Mouse (Mus musculus): ENCODE results near the gene Wars. TPM values are rescaled to one million over a fixed set of nuclear protein-coding genes. Genes with fewer than 3 reads are reported as not detected.

Wars gene
- polyA plus RNA-seq, 1 experiment from 2014 or later: 148 TPM

DNA sequence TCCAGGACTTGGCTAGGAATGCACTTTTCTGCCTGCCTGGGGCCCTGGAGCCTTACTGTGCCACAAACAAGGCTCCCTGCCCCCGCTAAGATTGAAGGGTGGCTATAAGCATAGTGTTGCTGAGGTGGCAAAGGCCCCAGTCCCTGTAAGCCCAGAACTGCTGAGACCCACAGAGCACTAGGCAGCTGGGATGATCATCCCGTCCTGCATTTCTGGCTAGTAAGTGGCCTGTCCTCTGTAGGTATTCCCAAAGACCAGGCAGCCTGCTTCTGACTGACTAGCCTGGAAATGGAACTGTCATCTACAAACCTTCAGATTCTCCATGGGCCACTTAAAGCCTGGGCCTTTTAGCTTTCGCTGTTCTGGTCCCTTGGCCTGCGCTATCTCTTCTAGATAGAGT lies 73.5 kb downstream of the Wars start:
- Histone ChIP-seq H3K9me3 (ENCODE audit: control insufficient read depth, low read length) (no peaks in the 10 kb centered on the region), H3K27ac (ENCODE audit: low read depth, low read length) (no peak overlapping the region), H3K27me3 (ENCODE audit: control insufficient read depth, insufficient read depth, low read length) (no peaks in the 10 kb centered on the region), H3K36me3 (ENCODE audit: control insufficient read depth, insufficient read depth, low read length) (0 out of 2 replicates have a peak, but pooled peaks cover 2% of the 10 kb centered on the region), H3K4me1 (ENCODE audit: control insufficient read depth, insufficient read depth, low read length) (no peaks in the 10 kb centered on the region), H3K4me3 (ENCODE audit: low read depth, low read length) (no peak overlapping the region), H3K9ac (ENCODE audit: low read length) (no peak overlapping the region), H3K4me2 (ENCODE audit: low read depth) (no peak overlapping the region)
- DNase-seq (ENCODE audit: low spot score): no peak
- ATAC-seq (ENCODE audit: insufficient read depth, low FRiP score, low TSS enrichment): no peak
- WGBS: 94% methylated on average over 4 of the region's 4 CpGs

DNA sequence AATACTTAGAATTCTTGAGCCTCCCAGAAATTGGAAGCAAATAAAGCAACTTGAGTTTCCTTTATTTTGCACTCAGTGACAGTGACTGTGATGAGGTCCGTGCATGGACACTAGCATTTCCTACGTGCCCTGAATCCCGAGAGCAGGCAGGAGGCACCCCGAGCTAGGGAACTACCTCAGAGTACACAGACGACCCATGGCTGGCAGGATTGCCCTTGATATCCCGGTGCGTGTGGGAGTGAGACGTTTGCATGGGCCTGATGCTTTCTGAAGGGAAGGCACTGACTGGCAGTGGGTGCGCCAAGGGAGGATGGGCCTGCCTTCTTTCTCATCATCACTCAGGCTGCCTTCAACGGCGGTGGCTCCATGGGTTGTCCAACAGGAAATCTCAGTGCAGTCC lies 77.4 kb downstream of the Wars start:
- ATAC-seq (ENCODE audit: insufficient read depth, low FRiP score, low TSS enrichment): no peak
- WGBS: 86% methylated on average over 11 of the region's 11 CpGs
- Histone ChIP-seq H3K36me3 (ENCODE audit: control insufficient read depth, insufficient read depth, low read length) (0 out of 2 replicates have a peak, but pooled peaks cover 2% of the 10 kb centered on the region), H3K27me3 (ENCODE audit: control insufficient read depth, insufficient read depth, low read length) (no peaks in the 10 kb centered on the region), H3K9ac (ENCODE audit: low read length) (no peak overlapping the region), H3K9me3 (ENCODE audit: control insufficient read depth, low read length) (no peaks in the 10 kb centered on the region), H3K27ac (ENCODE audit: low read depth, low read length) (no peak overlapping the region), H3K4me2 (ENCODE audit: low read depth) (no peak overlapping the region), H3K4me3 (ENCODE audit: low read depth, low read length) (no peak overlapping the region), H3K4me1 (ENCODE audit: control insufficient read depth, insufficient read depth, low read length) (no peaks in the 10 kb centered on the region)
- no peak for DNase-seq (ENCODE audit: low spot score)

DNA sequence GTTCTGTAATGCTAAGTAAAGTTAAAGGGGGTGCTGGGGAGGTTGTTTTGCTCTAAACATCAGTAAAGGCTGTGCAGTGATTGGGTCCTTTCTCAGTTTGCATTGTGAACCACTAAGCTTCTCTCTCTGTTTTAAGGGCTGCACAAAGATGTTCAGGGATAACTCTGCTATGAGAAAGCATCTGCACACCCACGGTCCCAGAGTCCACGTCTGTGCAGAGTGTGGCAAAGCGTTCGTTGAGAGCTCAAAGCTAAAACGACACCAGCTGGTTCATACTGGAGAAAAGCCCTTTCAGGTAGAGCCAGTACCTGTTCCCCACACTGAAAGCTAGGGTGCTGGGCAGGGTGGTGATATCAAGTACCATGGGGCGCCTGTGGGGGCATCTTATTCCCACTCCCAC lies 79.5 kb downstream of the Wars start:
- Histone ChIP-seq H3K9me3 (ENCODE audit: control insufficient read depth, low read length) (no peaks in the 10 kb centered on the region), H3K4me1 (ENCODE audit: control insufficient read depth, insufficient read depth, low read length) (no peaks in the 10 kb centered on the region), H3K27me3 (ENCODE audit: control insufficient read depth, insufficient read depth, low read length) (no peaks in the 10 kb centered on the region), H3K27ac (ENCODE audit: low read depth, low read length) (no peak overlapping the region), H3K36me3 (ENCODE audit: control insufficient read depth, insufficient read depth, low read length) (0 out of 2 replicates have a peak, but pooled peaks cover 2% of the 10 kb centered on the region), H3K4me2 (ENCODE audit: low read depth) (no peak overlapping the region), H3K4me3 (ENCODE audit: low read depth, low read length) (no peak overlapping the region), H3K9ac (ENCODE audit: low read length) (no peak overlapping the region)
- ATAC-seq (ENCODE audit: insufficient read depth, low FRiP score, low TSS enrichment): no peak
- no peak for DNase-seq (ENCODE audit: low spot score)
- 97% methylated on average over 6 of the region's 6 CpGs for WGBS

DNA sequence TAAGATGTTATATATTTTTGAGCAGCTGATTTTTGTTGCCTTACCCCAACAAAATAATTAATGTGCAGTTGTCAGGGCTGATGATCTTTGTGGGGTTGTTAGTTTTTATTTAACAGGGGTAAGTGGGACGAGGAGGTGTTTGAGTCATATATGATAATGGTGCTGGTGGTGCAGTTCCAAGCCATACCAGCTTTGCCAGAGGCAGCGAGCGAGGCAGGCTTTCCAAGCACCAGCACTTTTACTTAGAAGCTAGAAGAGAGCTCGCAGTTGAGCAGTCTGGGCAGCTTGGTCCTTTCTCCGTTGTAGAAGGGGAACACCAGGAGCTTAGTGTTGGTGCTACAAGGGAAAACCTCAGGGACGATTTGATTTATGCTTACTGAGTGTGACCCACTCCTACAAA lies 81.5 kb downstream of the Wars start:
- Histone ChIP-seq H3K36me3 (ENCODE audit: control insufficient read depth, insufficient read depth, low read length) (no peaks in the 10 kb centered on the region), H3K27ac (ENCODE audit: low read depth, low read length) (no peak overlapping the region), H3K27me3 (ENCODE audit: control insufficient read depth, insufficient read depth, low read length) (no peaks in the 10 kb centered on the region), H3K4me2 (ENCODE audit: low read depth) (no peak overlapping the region), H3K9ac (ENCODE audit: low read length) (no peak overlapping the region), H3K4me1 (ENCODE audit: control insufficient read depth, insufficient read depth, low read length) (no peaks in the 10 kb centered on the region), H3K9me3 (ENCODE audit: control insufficient read depth, low read length) (no peaks in the 10 kb centered on the region), H3K4me3 (ENCODE audit: low read depth, low read length) (no peak overlapping the region)
- no peak for ATAC-seq (ENCODE audit: insufficient read depth, low FRiP score, low TSS enrichment)
- 87% methylated on average over 6 of the region's 6 CpGs for WGBS
- no peak for DNase-seq (ENCODE audit: low spot score)

DNA sequence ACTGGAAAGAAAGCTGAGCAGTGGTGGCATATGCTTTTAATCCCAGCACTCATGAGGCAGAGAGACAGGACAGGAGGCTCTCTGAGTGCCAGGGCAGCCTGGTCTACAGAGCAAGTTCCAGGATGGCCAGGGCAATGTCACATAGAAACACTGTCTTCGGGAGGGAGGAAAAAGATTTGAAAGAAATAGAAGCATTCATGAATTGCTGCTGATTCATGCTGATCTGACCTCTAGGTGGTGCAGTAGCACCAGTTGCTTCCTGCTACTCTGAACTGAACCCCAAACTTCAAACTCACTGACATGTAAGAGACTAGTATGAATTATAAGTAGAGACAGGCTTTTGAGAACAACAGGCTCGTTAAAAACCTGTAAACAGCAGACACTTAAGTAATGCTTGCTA lies 82.8 kb downstream of the Wars start:
- H3K36me3 ChIP-seq (ENCODE audit: control insufficient read depth, insufficient read depth, low read length): no peaks in the 10 kb centered on the region
- no peak overlapping the region for H3K4me3 ChIP-seq (ENCODE audit: low read depth, low read length)
- no peaks in the 10 kb centered on the region for H3K27me3 ChIP-seq (ENCODE audit: control insufficient read depth, insufficient read depth, low read length)
- DNase-seq (ENCODE audit: low spot score) (no peak), ATAC-seq (ENCODE audit: insufficient read depth, low FRiP score, low TSS enrichment) (no peak)
- no peak overlapping the region for H3K4me2 ChIP-seq (ENCODE audit: low read depth)
- 62% methylated on average over 2 of the region's 2 CpGs for WGBS
- H3K9ac ChIP-seq (ENCODE audit: low read length): no peak overlapping the region
- no peaks in the 10 kb centered on the region for H3K9me3 ChIP-seq (ENCODE audit: control insufficient read depth, low read length)
- no peak overlapping the region for H3K27ac ChIP-seq (ENCODE audit: low read depth, low read length)
- no peaks in the 10 kb centered on the region for H3K4me1 ChIP-seq (ENCODE audit: control insufficient read depth, insufficient read depth, low read length)

DNA sequence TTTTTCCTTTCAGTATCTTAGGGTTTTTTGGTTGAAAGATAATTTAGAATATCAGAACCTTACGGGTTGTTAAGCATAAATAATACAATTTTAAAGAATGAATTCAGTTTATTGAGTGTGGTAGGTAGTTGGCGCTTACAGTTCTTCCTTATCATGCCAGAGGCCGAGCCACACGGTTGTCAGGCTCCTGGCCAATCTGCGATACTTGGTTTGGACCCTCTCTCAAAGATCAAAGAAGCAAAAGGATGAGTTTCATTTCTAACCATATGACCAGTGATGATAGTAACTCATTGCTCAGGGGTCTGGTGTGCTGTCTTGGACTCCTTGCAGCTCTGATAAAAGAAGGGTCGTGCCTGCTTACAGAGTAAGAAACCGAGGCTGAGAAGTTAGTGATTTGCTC lies 83.7 kb downstream of the Wars start:
- H3K4me3 ChIP-seq (ENCODE audit: low read depth, low read length): no peak overlapping the region
- H3K27ac ChIP-seq (ENCODE audit: low read depth, low read length): no peak overlapping the region
- no peaks in the 10 kb centered on the region for H3K36me3 ChIP-seq (ENCODE audit: control insufficient read depth, insufficient read depth, low read length)
- H3K4me1 ChIP-seq (ENCODE audit: control insufficient read depth, insufficient read depth, low read length): no peaks in the 10 kb centered on the region
- H3K4me2 ChIP-seq (ENCODE audit: low read depth): no peak overlapping the region
- no peak for ATAC-seq (ENCODE audit: insufficient read depth, low FRiP score, low TSS enrichment)
- no peak overlapping the region for H3K9ac ChIP-seq (ENCODE audit: low read length)
- WGBS: 92% methylated on average over 7 of the region's 7 CpGs
- H3K9me3 ChIP-seq (ENCODE audit: control insufficient read depth, low read length): no peaks in the 10 kb centered on the region
- H3K27me3 ChIP-seq (ENCODE audit: control insufficient read depth, insufficient read depth, low read length): no peaks in the 10 kb centered on the region
- no peak for DNase-seq (ENCODE audit: low spot score)

MicroRNAs encoded within 50 kb of the gene (microRNA counts, 519-probe panel; counts per million panel counts)
- 171 counts per million, percentile 57 among the panel's probes with 10 or more counts for microRNA mmu-miR-345-3p
- microRNA mmu-miR-345-5p: 3,440 counts per million, percentile 68 among the panel's probes with 10 or more counts

Small RNAs within 50 kb of the gene (microRNA-seq; reads per million reads assigned to microRNA genes)
- 88.8 reads per million, percentile 49 among the genes with 10 or more reads in this experiment for gene Mir345

Other genes with a start within 250 kb of the Wars start
- gene Degs2, start 191.9 kb downstream of the Wars start, polyA plus RNA-seq (2014; fragmentation: Nextera tagmentation; extraction: Ambion mirVana): 1.6 and 1.8 TPM in 2 replicates
- gene Yy1, start 101.2 kb downstream of the Wars start, polyA plus RNA-seq (2014; fragmentation: Nextera tagmentation; extraction: Ambion mirVana): 17.6 and 18.7 TPM in 2 replicates
- gene Slc25a29, start 58.3 kb downstream of the Wars start, polyA plus RNA-seq (2014; fragmentation: Nextera tagmentation; extraction: Ambion mirVana): 12.9 and 13.7 TPM in 2 replicates
- 10.5 and 13.2 TPM in 2 replicates for gene Slc25a47, start 58.1 kb downstream of the Wars start, polyA plus RNA-seq (2014; fragmentation: Nextera tagmentation; extraction: Ambion mirVana)
- 5.2 TPM in 2 replicates for gene Wdr25, start 543 bp downstream of the Wars start, polyA plus RNA-seq (2014; fragmentation: Nextera tagmentation; extraction: Ambion mirVana)
- gene Begain, start 174.0 kb upstream of the Wars start, polyA plus RNA-seq (2014; fragmentation: Nextera tagmentation; extraction: Ambion mirVana): 11.3 and 14.9 TPM in 2 replicates